Mouse (Mus musculus): ENCODE results near the gene Ap1ar. TPM values are rescaled to one million over a fixed set of nuclear protein-coding genes. Genes with fewer than 3 reads are reported as not detected.

The Ap1ar gene
- polyA plus RNA-seq (2014; fragmentation: Nextera tagmentation; extraction: Ambion mirVana): 97.9 and 115 TPM in 2 replicates

- peak; percentile 97 for ATAC-seq (ENCODE audit: low read depth)
Measured at GRCm38 (mm10) chr3:127837154-127837865, at the start of gene Ap1ar. Gene Ap1ar, minus strand, starts transcription at chr3:127837523.

GRCm38 (mm10) chr3:127881684-127882083 lies 44.4 kb upstream of the Ap1ar start:
- Histone ChIP-seq H3K4me1 (ENCODE audit: control insufficient read depth, insufficient read depth, low read length) (no peaks in the 10 kb centered on the region), H3K9me3 (ENCODE audit: control insufficient read depth, low read length) (no peaks in the 10 kb centered on the region), H3K4me3 (ENCODE audit: low read depth, low read length) (no peak overlapping the region), H3K9ac (replicated peaks; ENCODE audit: low read depth, low read length) (no peak overlapping the region), H3K36me3 (ENCODE audit: control insufficient read depth, insufficient read depth, low read length) (no peaks in the 10 kb centered on the region), H3K27me3 (ENCODE audit: control insufficient read depth, insufficient read depth, low read length) (no peaks in the 10 kb centered on the region), H3K27ac (ENCODE audit: low read depth, low read length) (no peak overlapping the region), H3K4me2 (ENCODE audit: low read depth, low read length) (no peak overlapping the region)
- no peak for ATAC-seq (ENCODE audit: low read depth)
- WGBS: 58% methylated on average over 2 of the region's 2 CpGs

More at GRCm38 (mm10) chr3:127837154-127837865, at the start of gene Ap1ar:
- Histone ChIP-seq H3K27ac (ENCODE audit: low read depth, low read length) (peak within 1 kb of the TSS; percentile 95), H3K4me1 (ENCODE audit: control insufficient read depth, insufficient read depth, low read length) (peaks cover 19% of the 10 kb centered on the region; the same call in 1 of the 2 replicates), H3K9me3 (ENCODE audit: control insufficient read depth, low read length) (no peaks in the 10 kb centered on the region), H3K36me3 (ENCODE audit: control insufficient read depth, insufficient read depth, low read length) (no peaks in the 10 kb centered on the region), H3K9ac (replicated peaks; ENCODE audit: low read depth, low read length) (peak within 1 kb of the TSS; percentile 84), H3K4me2 (ENCODE audit: low read depth, low read length) (peak within 1 kb of the TSS; percentile 76), H3K27me3 (ENCODE audit: control insufficient read depth, insufficient read depth, low read length) (0 out of 2 replicates have a peak, but pooled peaks cover 3% of the 10 kb centered on the region), H3K4me3 (ENCODE audit: low read depth, low read length) (peak within 1 kb of the TSS; percentile 81)
- WGBS: under 1% methylated on average over 78 of the region's 89 CpGs

GRCm38 (mm10) chr3:127879968-127880367 lies 42.6 kb upstream of the Ap1ar start:
- no peak for ATAC-seq (ENCODE audit: low read depth)
- no peaks in the 10 kb centered on the region for H3K36me3 ChIP-seq (ENCODE audit: control insufficient read depth, insufficient read depth, low read length)
- H3K4me2 ChIP-seq (ENCODE audit: low read depth, low read length): no peak overlapping the region
- no peaks in the 10 kb centered on the region for H3K4me1 ChIP-seq (ENCODE audit: control insufficient read depth, insufficient read depth, low read length)
- 85% methylated on average over 3 of the region's 3 CpGs for WGBS
- no peak overlapping the region for H3K9ac ChIP-seq (replicated peaks; ENCODE audit: low read depth, low read length)
- no peak overlapping the region for H3K4me3 ChIP-seq (ENCODE audit: low read depth, low read length)
- no peaks in the 10 kb centered on the region for H3K9me3 ChIP-seq (ENCODE audit: control insufficient read depth, low read length)
- H3K27ac ChIP-seq (ENCODE audit: low read depth, low read length): no peak overlapping the region
- H3K27me3 ChIP-seq (ENCODE audit: control insufficient read depth, insufficient read depth, low read length): no peaks in the 10 kb centered on the region

- Histone ChIP-seq H3K4me3 (ENCODE audit: low read depth, low read length) (no peak overlapping the region), H3K9ac (replicated peaks; ENCODE audit: low read depth, low read length) (no peak overlapping the region), H3K27me3 (ENCODE audit: control insufficient read depth, insufficient read depth, low read length) (no peaks in the 10 kb centered on the region), H3K4me2 (ENCODE audit: low read depth, low read length) (no peak overlapping the region), H3K27ac (ENCODE audit: low read depth, low read length) (no peak overlapping the region), H3K36me3 (ENCODE audit: control insufficient read depth, insufficient read depth, low read length) (no peaks in the 10 kb centered on the region), H3K9me3 (ENCODE audit: control insufficient read depth, low read length) (no peaks in the 10 kb centered on the region), H3K4me1 (ENCODE audit: control insufficient read depth, insufficient read depth, low read length) (peaks cover 3% of the 10 kb centered on the region; the same call in 1 of the 2 replicates)
- ATAC-seq (ENCODE audit: low read depth): no peak
- 84% methylated on average over 2 of the region's 2 CpGs for WGBS
Measured at GRCm38 (mm10) chr3:127875509-127875908, 38.2 kb upstream of the Ap1ar start.

- Histone ChIP-seq H3K36me3 (ENCODE audit: control insufficient read depth, insufficient read depth, low read length) (no peaks in the 10 kb centered on the region), H3K4me3 (ENCODE audit: low read depth, low read length) (no peak overlapping the region), H3K9ac (replicated peaks; ENCODE audit: low read depth, low read length) (no peak overlapping the region), H3K4me1 (ENCODE audit: control insufficient read depth, insufficient read depth, low read length) (peaks cover 3% of the 10 kb centered on the region; the same call in 1 of the 2 replicates), H3K4me2 (ENCODE audit: low read depth, low read length) (no peak overlapping the region), H3K27me3 (ENCODE audit: control insufficient read depth, insufficient read depth, low read length) (no peaks in the 10 kb centered on the region), H3K9me3 (ENCODE audit: control insufficient read depth, low read length) (no peaks in the 10 kb centered on the region), H3K27ac (ENCODE audit: low read depth, low read length) (no peak overlapping the region)
- no peak for ATAC-seq (ENCODE audit: low read depth)
- WGBS: 48% methylated on average over 7 of the region's 7 CpGs
Measured at GRCm38 (mm10) chr3:127875059-127875458, 37.7 kb upstream of the Ap1ar start.

GRCm38 (mm10) chr3:127874254-127874883 lies 37.0 kb upstream of the Ap1ar start:
- H3K4me2 ChIP-seq (ENCODE audit: low read depth, low read length): no peak overlapping the region
- ATAC-seq (ENCODE audit: low read depth): peak; percentile 93
- H3K4me3 ChIP-seq (ENCODE audit: low read depth, low read length): no peak overlapping the region
- H3K9me3 ChIP-seq (ENCODE audit: control insufficient read depth, low read length): no peaks in the 10 kb centered on the region
- peaks cover 3% of the 10 kb centered on the region; the same call in 1 of the 2 replicates for H3K4me1 ChIP-seq (ENCODE audit: control insufficient read depth, insufficient read depth, low read length)
- no peak overlapping the region for H3K9ac ChIP-seq (replicated peaks; ENCODE audit: low read depth, low read length)
- H3K27ac ChIP-seq (ENCODE audit: low read depth, low read length): no peak overlapping the region; the same call in 1 of the 2 replicates
- WGBS: 9% methylated on average over 4 of the region's 4 CpGs
- H3K36me3 ChIP-seq (ENCODE audit: control insufficient read depth, insufficient read depth, low read length): no peaks in the 10 kb centered on the region
- H3K27me3 ChIP-seq (ENCODE audit: control insufficient read depth, insufficient read depth, low read length): no peaks in the 10 kb centered on the region

- no peak overlapping the region for H3K27ac ChIP-seq (ENCODE audit: low read depth, low read length)
- H3K4me1 ChIP-seq (ENCODE audit: control insufficient read depth, insufficient read depth, low read length): peaks cover 3% of the 10 kb centered on the region; the same call in 1 of the 2 replicates
- no peak for ATAC-seq (ENCODE audit: low read depth)
- no peak overlapping the region for H3K9ac ChIP-seq (replicated peaks; ENCODE audit: low read depth, low read length)
- no peak overlapping the region for H3K4me3 ChIP-seq (ENCODE audit: low read depth, low read length)
- H3K9me3 ChIP-seq (ENCODE audit: control insufficient read depth, low read length): no peaks in the 10 kb centered on the region
- no peak overlapping the region for H3K4me2 ChIP-seq (ENCODE audit: low read depth, low read length)
- H3K27me3 ChIP-seq (ENCODE audit: control insufficient read depth, insufficient read depth, low read length): no peaks in the 10 kb centered on the region
- no peaks in the 10 kb centered on the region for H3K36me3 ChIP-seq (ENCODE audit: control insufficient read depth, insufficient read depth, low read length)
- WGBS: 85% methylated on average over 9 of the region's 9 CpGs
Measured at GRCm38 (mm10) chr3:127871575-127871974, 34.3 kb upstream of the Ap1ar start.

- Histone ChIP-seq H3K4me1 (ENCODE audit: control insufficient read depth, insufficient read depth, low read length) (no peaks in the 10 kb centered on the region), H3K9me3 (ENCODE audit: control insufficient read depth, low read length) (no peaks in the 10 kb centered on the region), H3K9ac (replicated peaks; ENCODE audit: low read depth, low read length) (no peak overlapping the region), H3K4me2 (ENCODE audit: low read depth, low read length) (no peak overlapping the region), H3K36me3 (ENCODE audit: control insufficient read depth, insufficient read depth, low read length) (no peaks in the 10 kb centered on the region), H3K27me3 (ENCODE audit: control insufficient read depth, insufficient read depth, low read length) (no peaks in the 10 kb centered on the region), H3K4me3 (ENCODE audit: low read depth, low read length) (no peak overlapping the region), H3K27ac (ENCODE audit: low read depth, low read length) (no peak overlapping the region)
- WGBS: 32% methylated on average over 5 of the region's 5 CpGs
- peak; percentile 58; the same call in 1 of the 2 replicates for ATAC-seq (ENCODE audit: low read depth)
Measured at GRCm38 (mm10) chr3:127868880-127869279, 31.6 kb upstream of the Ap1ar start.
